Mouse (Mus musculus): Measurements from ENCODE around the gene Mrps18c. TPM values are rescaled to one million over a fixed set of nuclear protein-coding genes. Genes with fewer than 3 reads are reported as not detected.
A peak's percentile ranks its signal among the peaks of the same experiment; 100 is the strongest.

Mrps18c gene
- polyA plus RNA-seq, 1 experiment from 2014 or later = 159 TPM

GRCm38 (mm10) chr5:100828701-100829100, 30.3 kb downstream of the Mrps18c start:
- 87% methylated on average over 3 of the region's 3 CpGs for WGBS
- no peak for ATAC-seq (ENCODE audit: insufficient number of reproducible peaks, insufficient read depth, low FRiP score, low read depth)

GRCm38 (mm10) chr5:100832680-100833079, 34.3 kb downstream of the Mrps18c start:
- no peaks in the 10 kb centered on the region for H3K36me3 ChIP-seq (ENCODE audit: control insufficient read depth, insufficient read depth, low read length)
- no peak overlapping the region for H3K4me2 ChIP-seq (ENCODE audit: low read length)
- H3K27me3 ChIP-seq (ENCODE audit: control insufficient read depth, insufficient read depth, low read length) = no peaks in the 10 kb centered on the region
- H3K4me3 ChIP-seq (ENCODE audit: control insufficient read depth in 1 of 2, insufficient read depth in 1 of 2, low read depth in 1 of 2, low read length in 2 of 2) = no peak overlapping the region
- no peak for ATAC-seq (ENCODE audit: insufficient number of reproducible peaks, insufficient read depth, low FRiP score, low read depth)
- no peak overlapping the region for H3K9ac ChIP-seq (ENCODE audit: low read length)
- 71% methylated on average over 3 of the region's 3 CpGs for WGBS
- no peak overlapping the region for H3K27ac ChIP-seq (replicated peaks in 1 of 2; ENCODE audit: control insufficient read depth in 1 of 2, insufficient read depth in 1 of 2, low read depth in 2 of 2, low read length in 2 of 2)
- peaks cover 9 to 18% of the 10 kb centered on the region in 2 experiments for H3K4me1 ChIP-seq (ENCODE audit: control insufficient read depth in 2 of 2, insufficient read depth in 2 of 2, low read length in 2 of 2)
- H3K9me3 ChIP-seq (ENCODE audit: control insufficient read depth, low read length) = no peaks in the 10 kb centered on the region

More at GRCm38 (mm10) chr5:100828701-100829100, 30.3 kb downstream of the Mrps18c start:
- Histone ChIP-seq H3K36me3 (ENCODE audit: control insufficient read depth, insufficient read depth, low read length) (no peaks in the 10 kb centered on the region), H3K27ac (replicated peaks in 1 of 2; ENCODE audit: control insufficient read depth in 1 of 2, insufficient read depth in 1 of 2, low read depth in 2 of 2, low read length in 2 of 2) (no peak overlapping the region), H3K4me1 (ENCODE audit: control insufficient read depth in 2 of 2, insufficient read depth in 2 of 2, low read length in 2 of 2) (no peaks in the 10 kb centered on the region), H3K4me3 (ENCODE audit: control insufficient read depth in 1 of 2, insufficient read depth in 1 of 2, low read depth in 1 of 2, low read length in 2 of 2) (no peak overlapping the region), H3K9ac (ENCODE audit: low read length) (no peak overlapping the region), H3K4me2 (ENCODE audit: low read length) (no peak overlapping the region), H3K9me3 (ENCODE audit: control insufficient read depth, low read length) (no peaks in the 10 kb centered on the region), H3K27me3 (ENCODE audit: control insufficient read depth, insufficient read depth, low read length) (no peaks in the 10 kb centered on the region)

DNA sequence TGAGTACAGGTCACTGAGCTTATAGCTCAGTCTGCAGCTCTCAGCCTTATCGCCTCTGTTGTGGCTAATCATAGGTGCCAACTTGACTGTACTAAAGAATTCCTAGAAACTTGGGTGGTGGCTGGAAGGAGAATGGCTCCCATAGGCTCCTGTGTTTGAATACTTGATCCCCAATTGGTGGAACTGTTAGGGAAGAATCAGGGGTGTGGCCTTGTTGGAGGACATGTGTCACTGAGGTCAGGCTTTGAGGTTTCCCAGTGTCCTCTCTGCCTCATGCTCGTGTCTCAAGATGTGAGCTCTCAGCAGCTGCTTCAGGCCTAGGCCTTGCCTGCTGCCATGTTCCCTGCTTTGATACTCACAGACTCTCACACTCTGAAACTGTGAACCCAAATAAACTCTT, 35.4 kb downstream of the Mrps18c start:
- Histone ChIP-seq H3K36me3 (ENCODE audit: control insufficient read depth, insufficient read depth, low read length) (no peaks in the 10 kb centered on the region), H3K9ac (ENCODE audit: low read length) (no peak overlapping the region), H3K4me1 (ENCODE audit: control insufficient read depth in 2 of 2, insufficient read depth in 2 of 2, low read length in 2 of 2) (peaks cover 11 to 25% of the 10 kb centered on the region in 2 experiments), H3K4me3 (ENCODE audit: control insufficient read depth in 1 of 2, insufficient read depth in 1 of 2, low read depth in 1 of 2, low read length in 2 of 2) (no peak overlapping the region), H3K9me3 (ENCODE audit: control insufficient read depth, low read length) (no peaks in the 10 kb centered on the region), H3K27me3 (ENCODE audit: control insufficient read depth, insufficient read depth, low read length) (no peaks in the 10 kb centered on the region), H3K4me2 (ENCODE audit: low read length) (no peak overlapping the region), H3K27ac (replicated peaks in 1 of 2; ENCODE audit: control insufficient read depth in 1 of 2, insufficient read depth in 1 of 2, low read depth in 2 of 2, low read length in 2 of 2) (no peak overlapping the region)
- no peak for ATAC-seq (ENCODE audit: insufficient number of reproducible peaks, insufficient read depth, low FRiP score, low read depth)
- 75% methylated on average over 2 of the region's 2 CpGs for WGBS

GRCm38 (mm10) chr5:100835862-100836538, 37.6 kb downstream of the Mrps18c start:
- peak overlapping the region; percentile 74 to 79 for H3K27ac ChIP-seq (replicated peaks in 1 of 2; ENCODE audit: control insufficient read depth in 1 of 2, insufficient read depth in 1 of 2, low read depth in 2 of 2, low read length in 2 of 2)

DNA sequence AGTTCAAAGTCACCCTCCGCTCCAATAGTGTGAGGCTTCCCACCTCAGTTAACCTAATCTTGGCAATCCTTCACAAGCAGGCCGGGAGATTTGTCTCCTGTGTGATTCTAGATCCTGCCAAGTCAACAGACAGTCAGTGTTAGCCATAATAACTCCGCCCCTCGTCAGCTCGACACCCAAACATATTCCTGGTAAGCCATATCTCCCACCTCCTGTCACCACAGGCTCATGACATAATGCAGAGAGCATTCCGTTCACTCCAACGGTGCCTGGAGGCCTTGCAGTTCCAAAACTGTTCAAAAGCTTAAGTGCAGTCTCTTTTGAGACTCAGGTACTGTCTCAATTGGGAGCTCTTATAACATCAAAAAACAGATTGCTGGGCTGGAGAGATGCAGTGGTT, 39.5 kb downstream of the Mrps18c start:
- Histone ChIP-seq H3K4me2 (ENCODE audit: low read length) (no peak overlapping the region), H3K36me3 (ENCODE audit: control insufficient read depth, insufficient read depth, low read length) (no peaks in the 10 kb centered on the region), H3K4me3 (ENCODE audit: control insufficient read depth in 1 of 2, insufficient read depth in 1 of 2, low read depth in 1 of 2, low read length in 2 of 2) (no peak overlapping the region), H3K4me1 (ENCODE audit: control insufficient read depth in 2 of 2, insufficient read depth in 2 of 2, low read length in 2 of 2) (peaks cover 11 to 25% of the 10 kb centered on the region in 2 experiments), H3K9me3 (ENCODE audit: control insufficient read depth, low read length) (peaks cover 7% of the 10 kb centered on the region; the same call in 1 of the 2 replicates), H3K27ac (replicated peaks in 1 of 2; ENCODE audit: control insufficient read depth in 1 of 2, insufficient read depth in 1 of 2, low read depth in 2 of 2, low read length in 2 of 2) (peak overlapping the region; percentile 55 to 79), H3K9ac (ENCODE audit: low read length) (no peak overlapping the region), H3K27me3 (ENCODE audit: control insufficient read depth, insufficient read depth, low read length) (no peaks in the 10 kb centered on the region)
- 8% methylated on average over 7 of the region's 7 CpGs for WGBS
- ATAC-seq (ENCODE audit: insufficient number of reproducible peaks, insufficient read depth, low FRiP score, low read depth) = peak; percentile 88

More at GRCm38 (mm10) chr5:100835862-100836538, 37.6 kb downstream of the Mrps18c start:
- 14% methylated on average over 9 of the region's 9 CpGs for WGBS
- H3K9ac ChIP-seq (ENCODE audit: low read length) = no peak overlapping the region
- H3K36me3 ChIP-seq (ENCODE audit: control insufficient read depth, insufficient read depth, low read length) = no peaks in the 10 kb centered on the region
- H3K4me1 ChIP-seq (ENCODE audit: control insufficient read depth in 2 of 2, insufficient read depth in 2 of 2, low read length in 2 of 2) = peaks cover 11 to 25% of the 10 kb centered on the region in 2 experiments
- peak overlapping the region; percentile 45; the same call in 1 of the 2 replicates for H3K4me2 ChIP-seq (ENCODE audit: low read length)
- no peak overlapping the region for H3K4me3 ChIP-seq (ENCODE audit: control insufficient read depth in 1 of 2, insufficient read depth in 1 of 2, low read depth in 1 of 2, low read length in 2 of 2)
- ATAC-seq (ENCODE audit: insufficient number of reproducible peaks, insufficient read depth, low FRiP score, low read depth) = peak; percentile 28; the same call in 1 of the 2 replicates
- no peaks in the 10 kb centered on the region for H3K9me3 ChIP-seq (ENCODE audit: control insufficient read depth, low read length)
- no peaks in the 10 kb centered on the region for H3K27me3 ChIP-seq (ENCODE audit: control insufficient read depth, insufficient read depth, low read length)

- Histone ChIP-seq H3K4me3 (ENCODE audit: control insufficient read depth in 1 of 2, insufficient read depth in 1 of 2, low read depth in 1 of 2, low read length in 2 of 2) (peak overlapping the region; percentile 78 to 80), H3K27me3 (ENCODE audit: control insufficient read depth, insufficient read depth, low read length) (no peaks in the 10 kb centered on the region), H3K27ac (replicated peaks in 1 of 2; ENCODE audit: control insufficient read depth in 1 of 2, insufficient read depth in 1 of 2, low read depth in 2 of 2, low read length in 2 of 2) (peak overlapping the region in 1 of 2 experiments; percentile 94; a peak in 1 of 4 replicates), H3K4me1 (ENCODE audit: control insufficient read depth in 2 of 2, insufficient read depth in 2 of 2, low read length in 2 of 2) (peaks cover 4 to 5% of the 10 kb centered on the region in 2 experiments; a peak in 1 of 4 replicates), H3K9me3 (ENCODE audit: control insufficient read depth, low read length) (peaks cover 7% of the 10 kb centered on the region; the same call in 1 of the 2 replicates), H3K36me3 (ENCODE audit: control insufficient read depth, insufficient read depth, low read length) (peaks cover 8% of the 10 kb centered on the region; the same call in 1 of the 2 replicates), H3K4me2 (ENCODE audit: low read length) (peak overlapping the region; percentile 91), H3K9ac (ENCODE audit: low read length) (peak overlapping the region; percentile 92)
- ATAC-seq (ENCODE audit: insufficient number of reproducible peaks, insufficient read depth, low FRiP score, low read depth) = no peak
- WGBS = 42% methylated on average over 3 of the region's 3 CpGs
These were observed 46.1 kb downstream of the Mrps18c start for GRCm38 (mm10) chr5:100844485-100844884.

DNA sequence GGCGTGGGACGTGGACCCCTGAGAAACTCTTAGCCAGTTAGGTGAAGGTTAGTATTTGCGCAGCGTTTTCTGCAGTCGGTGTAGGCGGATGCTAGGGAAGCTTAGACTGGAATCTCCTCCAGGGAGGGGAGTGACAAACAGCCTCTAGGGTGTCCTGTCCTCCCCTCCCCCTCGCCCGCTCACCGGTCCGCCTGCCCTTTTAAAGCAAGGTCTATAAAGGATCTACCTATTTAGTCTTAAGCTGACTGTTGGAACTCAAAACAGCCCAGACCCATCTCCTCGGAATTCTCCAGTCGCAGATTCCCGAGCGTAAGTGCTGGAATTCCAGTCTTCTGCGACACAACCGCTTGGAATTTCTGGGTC, 47.0 kb downstream of the Mrps18c start, which contains the start of gene Gpat3:
Gpat3 (plus strand) TSS at position 229 of the 363 bp plus-strand sequence.
- ATAC-seq (ENCODE audit: insufficient number of reproducible peaks, insufficient read depth, low FRiP score, low read depth) = peak; percentile 58; the same call in 1 of the 2 replicates
- Histone ChIP-seq H3K9ac (ENCODE audit: low read length) (peak within 1 kb of the TSS; percentile 92), H3K27me3 (ENCODE audit: control insufficient read depth, insufficient read depth, low read length) (no peaks in the 10 kb centered on the region), H3K36me3 (ENCODE audit: control insufficient read depth, insufficient read depth, low read length) (peaks cover 8% of the 10 kb centered on the region; the same call in 1 of the 2 replicates), H3K4me2 (ENCODE audit: low read length) (peak within 1 kb of the TSS; percentile 91), H3K9me3 (ENCODE audit: control insufficient read depth, low read length) (peaks cover 7% of the 10 kb centered on the region; the same call in 1 of the 2 replicates), H3K4me1 (ENCODE audit: control insufficient read depth in 2 of 2, insufficient read depth in 2 of 2, low read length in 2 of 2) (peaks cover 4 to 5% of the 10 kb centered on the region in 2 experiments; a peak in 1 of 4 replicates), H3K27ac (replicated peaks in 1 of 2; ENCODE audit: control insufficient read depth in 1 of 2, insufficient read depth in 1 of 2, low read depth in 2 of 2, low read length in 2 of 2) (peak within 1 kb of the TSS; percentile 83 to 94), H3K4me3 (ENCODE audit: control insufficient read depth in 1 of 2, insufficient read depth in 1 of 2, low read depth in 1 of 2, low read length in 2 of 2) (peak within 1 kb of the TSS; percentile 78 to 80)
- WGBS = under 1% methylated on average over 16 of the region's 16 CpGs
